Mouse (Mus musculus): ENCODE results near the gene Srgap3.

Srgap3 gene

DNA sequence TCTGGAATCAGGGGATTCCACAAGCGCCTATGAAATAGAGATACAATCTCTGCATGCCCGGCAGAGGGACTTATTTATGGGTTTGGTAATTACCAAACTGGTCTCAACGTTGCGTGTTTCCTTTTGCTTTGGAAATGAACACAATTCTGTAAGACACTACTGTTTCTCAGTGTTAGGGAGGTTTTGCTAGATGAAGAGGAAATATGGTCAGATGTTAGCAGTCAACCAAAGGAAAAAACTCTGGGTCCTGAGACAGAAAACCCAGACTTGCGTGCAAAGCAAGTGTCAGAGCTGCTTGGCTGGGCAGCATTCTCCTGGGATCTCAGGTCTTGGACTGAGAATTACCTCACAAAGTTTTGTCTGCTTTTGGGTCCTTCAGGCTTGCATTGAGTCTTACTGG lies 34.5 kb downstream of the Srgap3 start:
- no peak for DNase-seq (ENCODE audit: low read depth, low spot score)

DNA sequence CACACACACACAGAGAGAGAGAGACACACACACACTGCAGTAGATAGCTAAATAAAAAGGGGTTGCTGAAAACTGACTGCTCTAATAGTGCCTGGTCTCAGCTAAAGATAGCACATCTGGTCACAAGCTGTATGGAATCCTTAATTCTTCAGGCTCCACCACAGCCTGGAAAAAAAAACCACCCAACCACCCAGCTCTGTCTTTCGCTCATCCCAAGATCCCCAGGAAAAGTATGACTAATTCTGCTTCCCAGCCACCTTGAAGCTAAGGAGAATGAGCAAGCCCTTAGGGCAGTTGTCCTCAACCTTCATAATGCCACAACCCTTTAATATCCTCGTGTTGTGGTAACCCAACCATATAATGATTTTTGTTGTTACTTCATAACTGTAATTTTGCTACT lies 37.4 kb downstream of the Srgap3 start:
- DNase-seq (ENCODE audit: low read depth, low spot score), result no peak

DNA sequence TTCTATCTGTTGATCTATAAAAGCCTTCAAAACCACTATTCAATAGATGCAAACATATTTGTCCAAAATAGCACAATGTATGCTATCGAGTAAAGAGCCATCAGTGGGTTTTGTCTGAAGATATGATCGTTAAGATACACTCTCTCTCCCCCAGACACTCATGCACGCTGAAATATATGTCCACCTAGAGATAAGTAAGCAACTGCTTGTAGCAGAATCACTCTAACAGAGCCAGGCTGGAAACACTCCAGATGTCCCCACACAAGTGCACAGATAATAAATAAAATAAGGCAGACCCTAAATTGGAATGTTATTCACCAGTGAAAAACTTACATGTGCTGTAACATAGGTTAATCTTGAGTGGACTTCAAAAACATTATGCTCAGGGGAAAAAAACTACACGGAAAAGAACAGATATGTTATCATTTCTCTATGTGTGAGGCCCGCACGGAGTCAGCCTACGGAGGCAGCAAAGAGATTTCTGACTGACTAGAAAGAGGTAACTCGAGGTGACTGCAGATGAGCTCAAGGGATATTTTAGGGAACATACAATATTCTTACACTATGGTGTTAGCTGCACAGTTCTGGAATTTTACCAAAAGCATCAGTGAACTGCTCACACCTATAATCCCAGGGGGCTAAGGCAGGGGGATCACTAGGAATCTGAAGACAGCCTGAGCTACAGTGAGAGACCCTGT lies 39.0 kb downstream of the Srgap3 start:
- no peak for DNase-seq (ENCODE audit: low read depth, low spot score)

DNA sequence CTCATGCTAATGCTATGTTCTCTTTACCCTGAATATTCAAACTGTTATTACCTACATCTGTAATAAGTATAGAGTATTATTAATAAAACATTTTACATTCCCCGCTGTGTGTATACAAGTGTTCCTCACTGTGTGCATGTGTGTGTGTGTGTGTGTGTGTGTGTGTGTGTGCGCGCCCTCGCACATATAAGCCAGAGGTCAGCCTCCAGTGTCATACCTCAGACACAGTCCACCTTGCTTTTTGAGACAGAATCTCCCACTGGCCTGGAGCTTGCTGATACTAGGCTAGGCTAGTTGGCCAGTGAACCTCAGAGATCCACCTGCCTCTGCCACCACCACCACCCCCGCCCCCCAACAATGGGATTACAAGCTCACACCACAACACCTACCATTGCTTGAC lies 43.3 kb downstream of the Srgap3 start:
- no peak for DNase-seq (ENCODE audit: low read depth, low spot score)

DNA sequence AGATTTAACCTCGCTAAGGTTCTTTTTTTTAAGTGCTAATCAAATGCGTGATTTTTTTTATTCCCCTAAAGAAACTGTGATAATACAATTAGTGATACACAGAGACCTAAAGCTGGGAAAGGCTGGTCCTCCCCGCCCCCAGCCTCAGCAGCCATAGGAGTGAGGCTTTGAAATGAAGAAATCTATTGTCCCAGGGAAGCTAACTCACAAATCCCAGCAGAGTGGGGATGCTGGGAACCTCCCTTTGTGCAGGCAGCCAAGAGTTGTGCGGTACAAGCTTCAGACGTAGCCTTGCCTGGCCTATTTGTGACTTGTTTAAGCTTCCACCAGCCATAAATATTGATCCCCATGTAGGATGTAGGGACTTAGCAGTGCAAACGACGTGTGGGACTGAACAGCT lies 43.8 kb downstream of the Srgap3 start:
- DNase-seq (ENCODE audit: low read depth, low spot score), result no peak

DNA sequence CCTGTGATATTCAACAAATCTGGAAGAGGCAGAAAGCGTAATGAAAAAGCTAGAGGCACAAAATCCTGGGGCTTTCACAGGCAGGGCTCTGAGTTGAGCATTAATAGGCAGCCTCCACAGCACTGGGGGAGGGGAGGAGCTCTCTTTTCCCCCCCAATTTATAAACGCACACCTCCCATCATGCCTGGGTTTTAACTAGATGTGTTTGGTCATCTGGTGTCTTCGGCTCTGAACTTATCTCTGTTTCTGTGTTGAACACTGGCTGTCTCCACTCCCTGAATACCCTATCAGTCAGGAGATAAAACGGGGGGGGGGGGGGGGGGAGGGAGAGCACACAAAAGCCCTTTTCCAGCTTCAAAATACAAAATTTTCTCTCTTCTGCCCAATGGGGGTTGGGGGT lies 44.3 kb downstream of the Srgap3 start:
- DNase-seq (ENCODE audit: low read depth, low spot score), result no peak

DNA sequence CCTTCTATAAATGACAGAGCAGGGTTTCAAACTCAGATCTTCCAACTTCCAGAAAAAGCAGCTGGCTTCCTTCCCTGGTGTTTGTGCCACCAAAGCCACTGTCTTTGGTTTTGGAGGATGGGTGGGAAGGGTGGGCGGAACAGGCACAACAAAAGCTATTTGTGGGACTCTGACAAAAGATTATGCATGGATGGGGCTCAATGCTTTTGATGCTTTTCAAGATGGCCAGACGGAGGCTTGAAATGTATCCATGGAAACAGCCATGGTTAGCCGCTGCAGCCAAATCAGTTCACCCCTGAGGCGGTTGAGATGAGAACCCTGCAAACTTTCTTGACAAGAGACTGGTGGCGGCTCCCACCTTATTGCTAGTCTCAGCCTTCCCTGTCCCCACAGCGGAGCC lies 46.8 kb downstream of the Srgap3 start:
- no peak for DNase-seq (ENCODE audit: low read depth, low spot score)

DNA sequence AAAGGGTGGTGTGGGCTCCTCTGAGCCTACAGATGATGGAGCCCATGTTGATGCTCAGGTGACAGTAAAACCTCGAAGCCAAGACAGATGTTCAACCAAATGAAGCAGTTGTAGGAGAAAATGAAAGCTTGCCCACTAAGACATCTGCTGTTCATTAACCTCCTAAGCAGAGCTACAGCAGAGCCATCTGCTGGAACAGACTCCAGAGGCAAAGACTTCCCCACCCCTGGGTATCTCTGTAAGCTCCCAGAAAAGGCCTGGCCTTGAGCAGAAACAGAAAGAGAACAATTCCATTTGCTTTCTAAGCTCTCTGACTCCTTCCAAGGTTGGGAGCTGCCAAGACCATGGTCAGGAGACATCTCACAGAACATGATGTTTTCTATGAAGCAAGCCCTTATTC lies 47.4 kb downstream of the Srgap3 start:
- DNase-seq (ENCODE audit: low read depth, low spot score), result no peak

DNA sequence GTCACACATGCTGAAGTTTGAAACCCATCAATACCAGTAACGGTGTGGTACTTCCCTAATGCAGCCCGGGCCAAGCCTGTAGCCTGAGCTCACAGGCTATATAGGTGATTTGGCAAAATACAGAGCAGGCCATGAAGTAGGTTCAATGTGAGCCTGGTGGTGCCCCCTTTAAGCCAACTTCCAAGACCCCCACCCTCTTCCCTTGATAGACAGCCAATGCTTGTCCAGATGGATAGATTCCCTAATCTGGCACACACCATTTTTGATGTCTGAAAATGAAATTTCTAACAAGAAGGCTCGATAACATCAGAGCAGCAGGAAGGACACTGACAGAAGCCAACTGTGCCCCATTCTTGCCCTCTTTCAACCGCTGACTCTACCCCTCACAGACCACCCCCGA lies 47.8 kb downstream of the Srgap3 start:
- DNase-seq (ENCODE audit: low read depth, low spot score), result no peak

DNA sequence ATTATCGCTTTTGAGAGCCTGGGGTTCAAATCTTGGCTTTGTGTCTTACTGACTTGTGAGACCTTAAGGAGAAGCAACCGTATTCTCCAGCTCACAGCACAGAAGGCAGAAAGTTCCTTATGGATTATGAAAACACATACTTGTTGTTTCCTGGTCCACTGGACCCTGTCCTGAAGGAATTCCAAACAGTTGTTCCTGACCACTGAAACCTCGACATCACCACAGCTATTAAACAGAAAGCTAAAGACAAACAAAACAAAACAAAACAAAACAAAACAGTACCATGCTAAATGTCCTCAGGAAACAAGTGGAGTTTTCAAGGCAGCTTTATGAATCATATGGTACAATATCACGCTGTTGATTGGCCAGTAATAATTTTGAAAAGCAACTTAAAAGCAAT lies 48.6 kb downstream of the Srgap3 start:
- no peak for DNase-seq (ENCODE audit: low read depth, low spot score)

DNA sequence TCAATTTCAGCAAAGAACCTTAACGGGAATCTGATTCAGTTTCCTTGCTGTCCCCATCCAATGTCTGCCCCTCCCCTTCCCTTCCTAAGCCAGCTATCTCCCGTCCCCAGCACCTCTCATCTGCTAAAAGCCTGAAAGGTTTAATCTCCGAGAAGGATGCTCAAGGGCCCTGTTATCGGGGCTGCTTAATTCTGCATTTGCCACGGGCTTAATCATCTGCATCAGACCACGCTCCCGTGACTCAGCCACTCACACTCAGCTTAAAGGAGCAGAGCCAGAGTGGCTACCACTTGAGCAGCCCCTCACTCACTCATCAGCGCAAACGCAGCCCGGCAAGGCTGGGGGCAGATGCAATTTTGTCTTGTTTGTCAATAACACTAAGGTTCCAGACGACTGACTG lies 50.7 kb downstream of the Srgap3 start:
- no peak for DNase-seq (ENCODE audit: low read depth, low spot score)

DNA sequence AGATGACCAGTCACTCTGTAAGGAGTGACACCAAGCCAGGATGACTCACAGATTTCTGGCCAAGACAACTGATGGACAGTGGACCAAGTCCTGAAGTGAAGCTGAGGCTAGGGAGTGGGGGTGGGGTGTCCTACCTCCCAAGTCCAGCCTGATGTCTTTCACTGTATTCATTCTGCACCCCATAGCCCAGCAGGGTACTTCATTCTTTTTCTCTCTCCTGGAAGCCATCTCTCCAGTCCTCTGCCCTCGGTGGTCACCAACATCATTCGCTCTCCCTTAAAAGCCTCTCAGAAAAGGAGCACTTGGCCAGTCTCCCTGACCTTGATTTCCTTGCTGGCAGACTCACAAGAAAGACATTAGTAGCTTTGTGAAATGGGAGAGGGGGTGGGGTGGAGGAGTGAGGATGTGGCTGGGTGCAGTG lies 56.7 kb downstream of the Srgap3 start:
- no peak for DNase-seq (ENCODE audit: low read depth, low spot score)

DNA sequence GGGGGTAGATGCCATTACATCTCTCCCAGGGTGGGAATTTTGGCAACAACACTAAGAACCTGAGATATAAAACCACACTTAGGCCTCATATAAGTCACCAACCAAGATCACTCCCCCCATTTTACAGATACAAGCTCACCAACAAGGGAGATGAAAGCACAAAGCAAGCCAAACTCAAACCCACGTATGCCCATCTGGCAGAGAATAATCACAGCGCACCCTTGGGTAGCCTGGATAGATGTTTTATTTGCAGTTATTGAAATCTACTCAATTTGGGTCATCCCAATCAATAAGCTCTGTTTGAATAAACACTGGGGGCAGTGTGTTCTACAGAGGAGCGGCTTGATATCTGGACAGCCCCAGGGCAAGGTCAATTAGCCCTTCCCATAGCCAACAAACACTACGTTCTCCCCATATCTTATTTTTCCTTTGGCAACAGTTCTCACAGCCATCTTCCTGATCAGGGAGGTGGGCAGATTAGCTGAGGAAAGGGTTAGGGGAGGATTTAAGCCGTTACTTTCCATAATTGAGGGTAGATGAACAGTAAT lies 63.4 kb downstream of the Srgap3 start:
- DNase-seq (ENCODE audit: low read depth, low spot score), result no peak

DNA sequence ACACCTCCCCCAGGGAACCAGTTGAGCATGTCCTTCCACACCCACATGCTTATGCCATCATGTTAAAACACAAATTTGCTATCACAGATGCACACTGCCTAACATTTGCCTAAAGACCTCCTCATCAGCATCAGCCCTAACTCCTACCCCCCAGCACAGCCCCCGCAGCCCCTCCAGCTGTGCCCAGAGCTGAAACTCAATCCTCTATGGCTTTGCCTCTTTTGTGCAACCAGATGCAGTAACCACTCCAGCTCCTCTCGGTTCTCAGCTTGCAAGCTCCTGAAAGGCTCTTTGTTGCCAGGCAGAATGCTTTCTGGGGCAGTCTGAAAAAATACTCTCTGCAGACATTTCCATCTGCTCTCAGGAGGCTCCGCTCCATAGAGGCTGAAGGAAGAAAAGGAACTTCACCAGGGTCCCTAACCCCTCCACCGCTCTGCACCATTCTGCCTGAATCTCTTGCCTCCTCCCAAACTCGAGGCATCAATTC lies 67.0 kb downstream of the Srgap3 start:
- no peak for DNase-seq (ENCODE audit: low read depth, low spot score)

DNA sequence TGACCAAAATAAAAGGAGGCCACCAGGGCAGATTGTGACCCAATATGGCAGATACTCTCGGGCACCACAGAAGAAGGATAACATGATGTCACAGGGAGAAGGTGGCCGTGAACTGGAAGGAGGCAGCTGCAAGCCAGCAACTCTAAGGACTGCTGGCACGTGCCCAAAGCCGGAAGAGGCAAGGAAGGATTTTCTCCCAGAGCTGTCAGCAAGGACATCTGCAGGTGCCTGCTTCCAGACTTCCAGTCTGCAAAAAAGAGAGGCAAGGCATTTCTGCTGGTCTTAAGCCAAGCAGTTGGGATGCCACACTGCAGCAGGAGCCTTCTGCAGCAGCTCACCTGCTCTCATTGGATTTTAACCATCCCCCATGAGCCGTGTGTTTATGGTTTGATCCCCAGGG lies 67.9 kb downstream of the Srgap3 start:
- no peak for DNase-seq (ENCODE audit: low read depth, low spot score)

DNA sequence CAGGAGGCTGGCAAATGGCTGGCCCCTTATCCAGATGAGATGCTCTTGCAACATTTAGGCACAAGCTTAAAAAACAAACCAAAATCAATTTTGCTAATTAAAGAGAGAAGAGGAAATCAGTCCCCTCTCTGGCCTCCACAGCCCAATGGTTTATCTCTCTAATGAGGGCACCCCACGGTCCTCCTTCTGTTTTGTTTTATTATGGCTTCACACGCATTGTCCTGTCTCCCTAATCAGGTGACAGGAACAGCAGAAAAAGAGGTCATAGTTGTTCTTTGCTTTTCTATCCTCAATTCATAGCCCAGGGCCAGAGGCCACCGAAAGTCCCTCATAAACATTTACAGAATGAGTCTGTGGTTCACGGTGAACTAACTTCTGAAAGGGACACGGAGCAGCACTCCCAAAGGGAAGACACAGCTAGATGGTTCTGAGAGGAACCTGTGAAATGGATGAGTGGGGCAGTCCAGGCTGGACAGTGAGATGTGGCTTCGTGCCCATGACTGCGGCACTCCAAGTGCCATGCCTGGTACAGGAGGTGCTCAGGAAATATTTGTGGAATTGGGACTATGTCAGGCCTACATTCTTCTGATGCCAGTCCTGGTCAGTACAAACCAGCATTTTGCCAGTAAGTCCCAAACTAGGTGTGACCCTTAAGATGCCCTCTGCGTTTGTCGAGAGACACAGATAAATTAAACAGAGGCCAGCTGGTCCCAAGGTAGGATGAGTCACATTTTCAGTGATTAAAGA lies 73.8 kb downstream of the Srgap3 start:
- DNase-seq (ENCODE audit: low read depth, low spot score), result no peak

DNA sequence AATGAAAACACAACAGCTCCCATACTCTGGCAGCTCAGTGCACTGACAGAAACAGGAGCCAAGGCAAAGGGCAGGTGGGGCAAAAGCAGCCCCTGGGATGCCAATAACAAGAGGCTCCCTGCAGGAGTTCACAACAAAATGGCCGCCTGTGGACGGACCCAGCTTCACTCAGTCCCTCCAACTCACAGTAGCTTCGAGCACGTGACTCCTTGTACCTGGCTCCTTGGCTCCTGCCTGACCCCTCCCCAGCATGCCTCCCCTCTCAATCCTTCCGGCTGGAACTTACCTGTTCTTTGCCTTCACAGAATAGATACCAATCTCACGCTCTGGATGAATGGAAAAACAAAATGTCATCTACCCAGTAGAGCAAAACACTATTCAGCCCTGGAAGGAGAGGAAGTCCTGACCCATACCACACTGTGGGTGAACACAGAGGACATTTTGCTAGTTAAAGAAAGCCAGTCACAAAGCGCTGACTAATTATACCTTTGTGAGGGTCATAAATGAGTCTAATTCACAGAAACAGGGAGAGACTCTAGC lies 75.8 kb downstream of the Srgap3 start:
- no peak for DNase-seq (ENCODE audit: low read depth, low spot score)

DNA sequence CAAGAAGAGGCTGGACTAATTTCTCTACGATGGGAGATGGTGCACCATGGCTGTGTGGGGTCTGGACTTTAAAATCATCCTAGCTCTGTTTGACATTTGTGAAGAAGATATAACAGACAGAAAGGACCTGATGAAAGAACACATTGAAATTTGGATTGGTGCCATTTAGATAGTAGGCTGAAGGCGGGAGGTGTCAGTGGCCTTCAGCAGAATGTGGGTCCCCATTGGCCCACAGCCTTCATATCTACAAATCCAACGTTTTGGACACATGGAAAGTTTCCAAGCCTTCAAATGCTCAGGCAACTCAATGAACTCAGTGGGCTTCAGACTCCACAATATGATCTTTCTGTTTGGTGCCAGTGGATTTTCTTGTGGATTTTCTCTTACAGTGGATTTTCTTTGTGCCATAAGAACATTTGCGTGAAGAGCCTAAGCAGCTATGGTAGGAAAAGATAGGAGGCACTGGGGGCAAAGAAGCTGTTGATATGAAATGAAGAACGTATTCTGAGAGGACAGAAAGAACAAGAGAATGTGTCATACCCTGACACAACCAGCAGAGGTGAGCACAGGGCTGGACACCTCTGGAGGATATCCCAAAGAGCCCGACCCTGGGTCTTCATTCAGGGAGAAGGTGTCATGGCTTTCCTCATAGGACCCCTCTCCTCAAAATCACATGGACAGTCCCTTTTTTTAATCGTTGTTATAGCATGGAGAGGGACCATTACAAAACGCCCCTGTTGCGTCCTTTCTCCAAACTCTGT lies 78.7 kb downstream of the Srgap3 start:
- DNase-seq (ENCODE audit: low read depth, low spot score), result no peak

DNA sequence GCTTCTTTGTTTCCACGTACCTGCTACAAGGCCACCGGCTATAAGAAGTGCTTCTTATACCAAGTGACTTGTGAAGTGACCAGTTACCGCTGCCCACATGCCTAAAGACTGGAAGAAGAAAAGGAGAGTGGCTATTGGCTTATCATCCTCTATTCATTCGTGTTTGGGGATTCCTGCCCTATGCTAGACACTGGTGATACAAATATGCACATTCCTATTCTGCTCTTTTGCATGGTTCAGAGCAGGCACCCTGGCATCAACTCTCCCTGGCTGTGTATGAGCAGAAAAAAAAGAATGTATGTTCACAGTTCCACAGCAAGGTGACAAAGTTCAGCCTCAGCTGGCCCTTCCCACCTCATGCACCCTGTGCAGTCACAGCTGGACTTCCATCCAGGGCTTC lies 81.0 kb downstream of the Srgap3 start:
- DNase-seq (ENCODE audit: low read depth, low spot score), result no peak

DNA sequence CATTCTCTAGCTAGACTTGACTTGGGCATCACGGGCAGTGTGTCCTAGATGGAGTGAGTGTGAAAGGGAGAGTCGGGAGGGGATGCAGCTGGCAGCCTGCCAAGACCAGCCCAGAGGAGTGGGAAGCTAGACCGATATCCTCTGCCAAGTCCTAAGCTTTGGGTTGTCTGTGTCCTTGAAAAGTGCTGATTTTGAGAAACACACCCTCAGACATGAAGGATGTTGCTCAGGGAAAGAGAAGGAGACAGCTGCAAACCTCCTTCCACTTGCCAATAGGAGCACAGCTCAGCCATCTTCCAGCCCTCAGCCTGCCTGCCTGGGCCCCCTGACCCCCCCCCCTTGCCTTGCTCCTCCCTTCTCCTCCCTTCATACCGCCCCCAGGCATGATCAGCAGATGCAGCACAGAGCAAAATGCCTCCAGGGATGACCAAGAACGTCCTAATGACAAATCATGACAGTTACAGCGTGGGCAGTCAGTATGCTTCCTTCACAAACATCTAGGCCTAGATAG lies 82.0 kb downstream of the Srgap3 start:
- DNase-seq (ENCODE audit: low read depth, low spot score), result no peak

DNA sequence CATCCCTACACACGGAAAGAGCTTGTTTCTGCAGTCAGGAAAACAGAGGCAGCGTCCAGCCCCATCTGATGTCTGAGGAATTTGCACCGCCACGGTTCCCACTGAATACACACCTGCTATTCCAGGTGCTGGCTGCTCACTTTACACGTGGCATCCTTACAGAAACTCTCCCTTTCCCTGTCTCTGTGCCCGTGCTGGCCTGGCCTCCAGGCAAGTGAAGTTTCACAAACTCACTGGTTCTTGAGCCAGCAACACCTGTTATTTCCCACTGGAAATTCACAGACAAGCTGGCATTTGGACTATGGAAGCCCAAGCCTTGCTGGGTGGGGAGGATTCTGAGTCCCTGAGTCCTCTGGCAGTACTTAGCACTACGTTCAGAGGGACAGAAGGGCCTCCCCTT lies 84.6 kb downstream of the Srgap3 start:
- DNase-seq (ENCODE audit: low read depth, low spot score), result no peak
